Mouse (Mus musculus) heart, adult 2 months (tissue): ENCODE measurements around the gene Tmem184c. TPM values are rescaled to one million over a fixed set of nuclear protein-coding genes. Genes with fewer than 3 reads are reported as not detected.

Source experiments
- DNase-seq, 2 experiments: peaks; one replicate each; pipeline ENCODE4 v3.0.0; 2021
- H3K27ac ChIP-seq: fragments of 200-600 bp; 2 replicates; pipeline ENCODE4 v1.8.1; 2022
- H3K27me3 ChIP-seq: fragments of 200-500 bp; 2 replicates; pipeline ENCODE4 v1.6.1; 2012; ENCODE audit warnings: mild to moderate bottlenecking, low read length, inconsistent platforms, mixed read lengths; ENCODE audit not compliant: control insufficient read depth, insufficient read depth
- H3K36me3 ChIP-seq: fragments of 200-500 bp; 2 replicates; pipeline ENCODE4 v1.6.1; 2012; ENCODE audit warnings: low read length, inconsistent platforms; ENCODE audit not compliant: control insufficient read depth, insufficient read depth
- H3K4me1 ChIP-seq: fragments of 200-500 bp; 2 replicates; pipeline ENCODE4 v1.6.1; 2011; ENCODE audit warnings: low read length; ENCODE audit not compliant: control insufficient read depth, insufficient read depth
- H3K4me3 ChIP-seq: fragments of 200-600 bp; 2 replicates; pipeline ENCODE4 v1.8.1; 2022
- H3K79me2 ChIP-seq: fragments of 200-500 bp; replicated peaks from 2 replicates; pipeline ENCODE4 v1.6.1; 2012; ENCODE audit warnings: mild to moderate bottlenecking, inconsistent platforms, low read length, moderate library complexity, mixed read lengths; ENCODE audit not compliant: control insufficient read depth, insufficient read depth
- H3K9ac ChIP-seq: fragments of 200-500 bp; 2 replicates; pipeline ENCODE4 v1.6.1; 2012; ENCODE audit warnings: low read depth, mild to moderate bottlenecking, control low read depth, inconsistent platforms, low read length, mixed read lengths
- CTCF ChIP-seq: fragments of 200-600 bp; IDR thresholded peaks from 2 replicates; pipeline ENCODE4 v1.8.1; 2022; ENCODE audit warnings: antibody characterized with exemption, mild to moderate bottlenecking, moderate library complexity
- EP300 ChIP-seq: fragments of 200-500 bp; IDR thresholded peaks from 2 replicates; pipeline ENCODE4 v1.6.1; 2011; ENCODE audit warnings: low read depth, low read length, control low read depth; ENCODE audit not compliant: insufficient read depth
- POLR2A ChIP-seq: fragments of 200-500 bp; IDR thresholded peaks from 2 replicates; pipeline ENCODE4 v1.6.1; 2011; ENCODE audit warnings: mild to moderate bottlenecking, low read depth, low read length, control low read depth; ENCODE audit not compliant: insufficient read depth
- WGBS: fragments of 180-500 bp; shearing (Covaris S2); methylation state at CpG from one replicate; pipeline ENCODE4 v1.1.7; 2018; 5-methylcytosine and 5-hydroxymethylcytosine counted together
- intact Hi-C: fragments of 180-260 bp; cut with DNase I; formaldehyde crosslinking; loops from one replicate; pipeline ENCODE4 v1.15.1; 2025
- long read RNA-seq: library from polyadenylated mRNA; stranded (forward); transcript quantifications from one replicate; pipeline ENCODE4 v2.0.0, GENCODE M21; 2021
- polyA plus RNA-seq: library from polyadenylated mRNA; depleted of rRNA; stranded (reverse); fragments of >200 nt; gene quantifications from 2 replicates; pipeline ENCODE4 v1.2.3, GENCODE M21; 2012; rRNA removed
- total RNA-seq, 2 experiments: library from RNA; stranded (reverse); gene quantifications; 2 replicates each; pipeline ENCODE4 v1.2.3; 2021

The Tmem184c gene
- 10 to 100 TPM; 11.0 to 11.1 TPM for total RNA-seq
- polyA plus RNA-seq: 7.4 and 10.7 TPM in 2 replicates
- long read RNA-seq, transcript Tmem184c-201 (10 exons, 2,678 nt): major isoform, 12 of 13 reads
- long read RNA-seq, partial matches to known transcripts: 0 of 13 reads
- long read RNA-seq, other reads (novel, unspliced or antisense): 1 of 13 reads

- Histone ChIP-seq H3K9ac (peak within 1 kb of the TSS; percentile 78), H3K4me3 (peak within 1 kb of the TSS; percentile 69), H3K4me1 (no peaks in the 10 kb centered on the region), H3K27me3 (no peaks in the 10 kb centered on the region), H3K27ac (peak within 1 kb of the TSS; percentile 24; the same call in 1 of the 2 replicates), H3K79me2 (no peaks in the 10 kb centered on the region), H3K36me3 (no peaks in the 10 kb centered on the region; the same call in none of the 2 replicates)
- WGBS: under 1% methylated on average over 36 of the region's 36 CpGs
- intact Hi-C loops: loop anchor here (10.0 kb wide), 1 partner anchor 196 kb away; no protein-coding TSS in a partner anchor
- peak; percentile 97 to 98 for DNase-seq
- TF ChIP-seq CTCF (no peak), POLR2A (peak; percentile 67), EP300 (0 out of 2 replicates have a peak, but pooled peaks have one; percentile 35)
Observed at GRCm38 (mm10) chr8:77610374-77610969, at the start of gene Tmem184c. Tmem184c (minus strand) TSS chr8:77610698.

DNA sequence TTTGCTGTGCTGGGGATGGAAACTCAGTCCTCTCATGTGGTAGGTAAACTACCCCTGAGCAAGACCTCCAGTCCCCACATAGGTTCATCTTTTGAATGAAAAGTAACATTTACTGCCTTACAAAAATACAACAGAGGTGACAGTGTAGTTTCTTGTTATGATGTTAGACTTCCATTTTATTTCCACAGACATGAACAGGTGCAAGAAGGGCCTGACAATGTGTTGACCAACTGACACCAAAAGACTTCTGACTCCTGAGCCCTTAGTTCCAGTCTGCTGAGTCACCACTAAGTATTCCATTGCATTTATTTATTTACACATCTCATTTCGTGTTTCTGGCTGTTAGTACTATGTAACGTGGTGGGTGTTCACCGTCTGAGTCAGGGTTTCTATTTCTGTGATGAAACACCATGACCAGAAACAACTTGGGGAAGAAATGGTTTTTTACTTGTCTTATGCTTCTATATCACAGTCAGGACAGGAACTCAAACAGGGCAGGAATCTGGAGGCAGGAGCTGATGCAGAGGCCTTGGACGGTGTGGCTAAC is 49.1 kb upstream of the Tmem184c start:
- 56% methylated on average over 4 of the region's 4 CpGs for WGBS
- no peak for TF ChIP-seq CTCF
- TF ChIP-seq POLR2A: no peak
- TF ChIP-seq EP300: no peak
- Histone ChIP-seq H3K9ac (no peak overlapping the region), H3K36me3 (no peaks in the 10 kb centered on the region), H3K27me3 (no peaks in the 10 kb centered on the region), H3K79me2 (no peaks in the 10 kb centered on the region), H3K4me1 (no peaks in the 10 kb centered on the region), H3K4me3 (no peak overlapping the region), H3K27ac (no peak overlapping the region)
- intact Hi-C loops: loop anchor here (10.0 kb wide), 1 partner anchor 155 kb away; no protein-coding TSS in a partner anchor
- no peak for DNase-seq

GRCm38 (mm10) chr8:77658356-77658755 is 47.9 kb upstream of the Tmem184c start:
- Histone ChIP-seq H3K9ac (no peak overlapping the region), H3K36me3 (no peaks in the 10 kb centered on the region), H3K27me3 (no peaks in the 10 kb centered on the region), H3K79me2 (no peaks in the 10 kb centered on the region), H3K27ac (no peak overlapping the region), H3K4me3 (no peak overlapping the region), H3K4me1 (no peaks in the 10 kb centered on the region)
- WGBS: 72% methylated on average over 3 of the region's 3 CpGs
- no peak for TF ChIP-seq EP300
- no peak for TF ChIP-seq POLR2A
- no peak for TF ChIP-seq CTCF
- intact Hi-C loops: loop anchor here (10.0 kb wide), 1 partner anchor 156 kb away; no protein-coding TSS in a partner anchor
- DNase-seq: no peak

DNA sequence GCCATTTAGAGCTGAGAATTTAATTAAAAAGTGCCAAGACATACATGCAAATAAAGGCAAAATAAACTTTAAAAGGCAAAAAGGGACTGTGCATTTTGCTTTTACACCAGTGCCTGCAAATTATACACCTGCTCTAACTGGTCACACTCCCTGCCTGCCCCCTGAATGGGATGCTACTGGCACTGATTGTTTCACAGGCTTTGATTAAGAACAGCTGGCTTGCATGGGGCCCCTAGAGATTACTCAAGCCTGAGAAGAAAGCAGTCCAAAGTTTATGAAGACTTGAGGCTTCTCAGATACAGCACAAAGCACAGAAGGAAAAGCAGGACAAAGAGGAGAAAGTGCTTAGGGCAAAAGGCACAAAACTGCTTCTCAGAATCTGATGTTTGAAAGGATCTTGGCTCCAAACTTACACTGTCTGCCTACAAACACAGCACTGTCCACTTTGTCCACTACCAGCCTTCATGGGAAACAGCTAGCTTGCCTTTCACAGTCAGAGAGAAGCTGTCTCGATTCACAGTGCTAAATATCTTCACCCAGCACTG is 40.2 kb upstream of the Tmem184c start:
- H3K4me3 ChIP-seq: no peak overlapping the region
- H3K27ac ChIP-seq: no peak overlapping the region
- no peak overlapping the region for H3K9ac ChIP-seq
- no peak for TF ChIP-seq CTCF
- TF ChIP-seq EP300: no peak
- TF ChIP-seq POLR2A: no peak
- H3K79me2 ChIP-seq: no peaks in the 10 kb centered on the region
- 53% methylated on average over 1 of the region's 1 CpGs for WGBS
- DNase-seq: no peak
- no peaks in the 10 kb centered on the region for H3K36me3 ChIP-seq
- peaks cover 1% of the 10 kb centered on the region for H3K4me1 ChIP-seq
- H3K27me3 ChIP-seq: no peaks in the 10 kb centered on the region
- intact Hi-C loops: loop anchor here (10.0 kb wide), 1 partner anchor 164 kb away; no protein-coding TSS in a partner anchor

DNA sequence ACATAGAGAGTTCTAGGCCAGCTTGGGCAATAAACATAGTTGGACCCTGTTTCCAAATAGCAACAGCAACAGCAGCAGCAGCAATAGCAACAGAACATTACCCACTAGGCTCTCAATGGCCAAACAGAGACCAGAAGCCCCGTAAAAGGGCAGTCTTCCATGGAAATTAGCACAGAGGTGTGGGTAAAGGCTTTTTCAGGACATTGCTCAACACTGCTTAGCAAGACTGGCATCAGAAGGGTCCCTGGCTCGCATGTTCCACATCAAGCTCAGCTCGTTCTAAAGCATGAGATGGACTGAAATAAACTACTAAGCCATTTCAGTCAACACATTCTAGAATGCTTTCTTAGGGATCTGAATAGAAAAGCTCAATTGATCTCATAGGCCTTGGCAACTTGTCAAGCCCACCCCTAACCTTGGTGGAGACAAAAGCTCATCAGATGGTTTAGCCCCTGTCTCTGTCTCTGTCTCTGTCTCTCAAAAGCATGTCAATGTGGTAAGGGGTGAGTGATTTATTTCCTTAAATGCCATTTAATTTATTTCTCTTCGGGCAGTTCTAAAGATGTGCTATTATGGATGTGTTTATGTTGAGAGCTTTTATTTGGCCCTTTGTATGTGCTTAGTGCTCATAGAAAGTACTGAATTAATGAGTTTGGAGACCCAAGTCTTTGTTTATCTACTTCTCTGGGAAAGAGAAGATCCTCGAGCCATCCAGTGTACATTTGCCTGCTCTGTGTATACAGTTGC is 29.8 kb upstream of the Tmem184c start:
- no peaks in the 10 kb centered on the region for H3K79me2 ChIP-seq
- H3K36me3 ChIP-seq: no peaks in the 10 kb centered on the region
- no peak overlapping the region for H3K4me3 ChIP-seq
- intact Hi-C loops: no loop called here
- no peak for DNase-seq
- no peak overlapping the region for H3K9ac ChIP-seq
- no peak overlapping the region for H3K27ac ChIP-seq
- no peaks in the 10 kb centered on the region for H3K27me3 ChIP-seq
- TF ChIP-seq POLR2A (no peak), CTCF (no peak), EP300 (no peak)
- no peaks in the 10 kb centered on the region for H3K4me1 ChIP-seq
- 81% methylated on average over 5 of the region's 5 CpGs for WGBS
